Mouse (Mus musculus): ENCODE data around the gene 4930452B06Rik.

DNA sequence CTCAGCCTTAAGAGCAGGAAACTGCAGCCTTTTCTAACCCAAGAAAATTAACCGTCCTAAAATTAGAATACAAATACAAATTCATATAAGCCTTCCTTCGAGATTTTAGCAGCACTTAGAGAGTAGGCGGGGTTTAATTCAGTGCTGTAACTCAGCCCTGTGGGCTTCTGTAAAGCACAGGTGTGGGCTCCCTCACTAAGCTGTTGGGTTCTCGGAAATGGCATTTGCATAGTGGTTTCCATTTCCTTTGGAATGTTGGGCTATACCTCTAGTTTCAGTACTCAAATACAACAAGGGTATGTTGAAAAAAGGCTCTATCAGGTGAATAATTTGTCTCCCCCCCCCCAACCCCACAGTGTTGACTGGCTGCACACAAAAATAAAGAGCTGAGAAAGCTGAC lies 206.3 kb downstream of the 4930452B06Rik start:
- no peak for TF ChIP-seq GATA1 (IDR thresholded peaks at IDR 0.05; ENCODE audit: low read length)
- TF ChIP-seq TAL1 (IDR thresholded peaks at IDR 0.05; ENCODE audit: low read length) = no peak
